Mouse (Mus musculus): ENCODE measurements around the gene Tssk6. TPM values are rescaled to one million over a fixed set of nuclear protein-coding genes. Genes with fewer than 3 reads are reported as not detected.

Tssk6 gene
- polyA plus RNA-seq, 1 experiment from 2014 or later: 3.8 TPM

GRCm38 (mm10) chr8:69893863-69894262 is 8.1 kb upstream of the Tssk6 start:
- peaks cover 31% of the 10 kb centered on the region for H3K36me3 ChIP-seq (ENCODE audit: insufficient read depth)
- 46% methylated on average over 17 of the region's 17 CpGs for WGBS
- H3K4me3 ChIP-seq (ENCODE audit: low read depth, low read length): no peak overlapping the region
- H3K27ac ChIP-seq (ENCODE audit: low read depth): no peak overlapping the region
- peaks cover 21% of the 10 kb centered on the region for H3K27me3 ChIP-seq (ENCODE audit: insufficient read depth, low read length)
- no peaks in the 10 kb centered on the region for H3K4me1 ChIP-seq (ENCODE audit: insufficient read depth)
- peak; percentile 19; the same call in 1 of the 2 replicates for ATAC-seq (ENCODE audit: insufficient read depth)
- DNase-seq: peak; percentile 73
- H3K9me3 ChIP-seq (ENCODE audit: low read depth, low read length): no peaks in the 10 kb centered on the region
- TF ChIP-seq CTCF (IDR thresholded peaks at IDR 0.05; ENCODE audit: low read depth): peak; percentile 69
- H3K4me2 ChIP-seq: no peak overlapping the region
- H3K9ac ChIP-seq: no peak overlapping the region

- no peak for TF ChIP-seq CTCF (IDR thresholded peaks at IDR 0.05; ENCODE audit: low read depth)
- no peak overlapping the region for H3K27ac ChIP-seq (ENCODE audit: low read depth)
- H3K4me2 ChIP-seq: no peak overlapping the region
- ATAC-seq (ENCODE audit: insufficient read depth) (no peak), DNase-seq (no peak)
- peaks cover 31% of the 10 kb centered on the region for H3K36me3 ChIP-seq (ENCODE audit: insufficient read depth)
- no peak overlapping the region for H3K4me3 ChIP-seq (ENCODE audit: low read depth, low read length)
- 68% methylated on average over 6 of the region's 6 CpGs for WGBS
- no peak overlapping the region for H3K9ac ChIP-seq
- H3K27me3 ChIP-seq (ENCODE audit: insufficient read depth, low read length): peaks cover 11% of the 10 kb centered on the region
- no peaks in the 10 kb centered on the region for H3K4me1 ChIP-seq (ENCODE audit: insufficient read depth)
- H3K9me3 ChIP-seq (ENCODE audit: low read depth, low read length): no peaks in the 10 kb centered on the region
These were observed 7.1 kb upstream of the Tssk6 start for GRCm38 (mm10) chr8:69894836-69895332.

DNA sequence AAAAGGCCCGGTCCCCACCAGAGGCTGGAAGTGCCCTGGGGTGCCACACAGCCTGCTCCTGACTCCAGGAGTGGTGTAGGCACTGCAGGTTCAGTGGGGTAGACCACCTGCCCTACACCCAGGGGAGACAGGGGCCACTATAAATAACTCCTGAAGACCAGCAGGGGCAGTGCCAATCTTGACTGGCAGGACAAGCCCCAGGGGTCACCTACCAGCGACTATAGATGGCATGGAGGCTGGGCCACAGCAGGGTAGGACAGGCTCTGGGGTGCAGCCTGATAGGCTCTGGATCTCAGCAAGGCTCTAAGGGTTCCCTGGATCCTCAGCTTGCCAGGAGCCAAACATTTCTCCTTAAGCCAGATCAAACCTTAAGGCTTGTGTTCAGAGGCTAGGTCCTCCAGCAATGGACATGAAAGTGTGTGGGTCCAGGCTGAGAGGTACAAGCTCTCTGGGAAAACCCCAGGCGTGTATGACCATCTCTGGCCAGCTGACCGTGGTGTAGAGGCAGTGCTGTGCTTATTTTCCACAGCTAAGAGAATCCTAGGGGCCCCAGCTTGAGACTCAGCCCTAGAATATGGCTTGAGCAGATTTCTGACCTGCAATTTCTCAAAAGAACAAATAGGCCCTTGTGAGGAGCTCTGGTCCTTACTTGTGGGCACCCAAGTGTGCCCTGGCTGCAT is 6.1 kb upstream of the Tssk6 start:
- no peak for TF ChIP-seq CTCF (IDR thresholded peaks at IDR 0.05; ENCODE audit: low read depth)
- Histone ChIP-seq H3K36me3 (ENCODE audit: insufficient read depth) (peaks cover 31% of the 10 kb centered on the region), H3K4me1 (ENCODE audit: insufficient read depth) (peaks cover 6% of the 10 kb centered on the region), H3K4me3 (ENCODE audit: low read depth, low read length) (no peak overlapping the region), H3K27ac (ENCODE audit: low read depth) (no peak overlapping the region), H3K9ac (no peak overlapping the region), H3K27me3 (ENCODE audit: insufficient read depth, low read length) (peaks cover under 1% of the 10 kb centered on the region), H3K4me2 (no peak overlapping the region), H3K9me3 (ENCODE audit: low read depth, low read length) (no peaks in the 10 kb centered on the region)
- 71% methylated on average over 4 of the region's 4 CpGs for WGBS
- DNase-seq (no peak), ATAC-seq (ENCODE audit: insufficient read depth) (no peak)

GRCm38 (mm10) chr8:69897857-69898256 is 4.1 kb upstream of the Tssk6 start:
- peaks cover 6% of the 10 kb centered on the region for H3K4me1 ChIP-seq (ENCODE audit: insufficient read depth)
- ATAC-seq (ENCODE audit: insufficient read depth): no peak
- 84% methylated on average over 6 of the region's 6 CpGs for WGBS
- no peak for TF ChIP-seq CTCF (IDR thresholded peaks at IDR 0.05; ENCODE audit: low read depth)
- H3K4me2 ChIP-seq: no peak overlapping the region
- no peaks in the 10 kb centered on the region for H3K9me3 ChIP-seq (ENCODE audit: low read depth, low read length)
- DNase-seq: no peak
- H3K27me3 ChIP-seq (ENCODE audit: insufficient read depth, low read length): no peaks in the 10 kb centered on the region
- peaks cover 31% of the 10 kb centered on the region for H3K36me3 ChIP-seq (ENCODE audit: insufficient read depth)
- no peak overlapping the region for H3K27ac ChIP-seq (ENCODE audit: low read depth)
- H3K9ac ChIP-seq: no peak overlapping the region
- H3K4me3 ChIP-seq (ENCODE audit: low read depth, low read length): no peak overlapping the region

DNA sequence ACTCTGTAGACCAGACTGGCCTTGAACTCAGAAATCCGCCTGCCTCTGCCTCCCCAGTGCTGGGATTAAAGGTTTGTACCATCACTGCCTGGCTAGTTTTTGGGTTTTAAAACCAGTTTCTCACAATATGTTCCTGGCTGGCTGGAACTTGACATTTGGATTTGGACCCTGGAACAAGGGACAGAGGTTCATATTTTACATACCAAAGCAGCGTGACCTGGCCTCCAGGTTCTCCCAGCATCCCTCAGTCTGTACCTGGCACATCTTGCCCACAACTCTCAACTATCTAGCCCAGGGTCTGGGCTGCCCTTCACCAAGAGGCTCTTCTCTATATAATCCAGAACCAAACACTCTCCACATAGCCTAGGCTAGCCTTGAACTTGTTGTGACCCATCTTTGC is 2.1 kb upstream of the Tssk6 start:
- no peak for TF ChIP-seq CTCF (IDR thresholded peaks at IDR 0.05; ENCODE audit: low read depth)
- Histone ChIP-seq H3K9ac (no peak overlapping the region), H3K36me3 (ENCODE audit: insufficient read depth) (peaks cover 22% of the 10 kb centered on the region), H3K27ac (ENCODE audit: low read depth) (no peak overlapping the region), H3K27me3 (ENCODE audit: insufficient read depth, low read length) (no peaks in the 10 kb centered on the region), H3K9me3 (ENCODE audit: low read depth, low read length) (no peaks in the 10 kb centered on the region), H3K4me2 (no peak overlapping the region), H3K4me1 (ENCODE audit: insufficient read depth) (peaks cover 6% of the 10 kb centered on the region), H3K4me3 (ENCODE audit: low read depth, low read length) (no peak overlapping the region)
- DNase-seq (no peak), ATAC-seq (ENCODE audit: insufficient read depth) (no peak)
- WGBS: 91% methylated on average over 2 of the region's 2 CpGs

- peak overlapping the region; percentile 92 for H3K27ac ChIP-seq (ENCODE audit: low read depth)
- 16% methylated on average over 12 of the region's 12 CpGs for WGBS
- H3K4me3 ChIP-seq (ENCODE audit: low read depth, low read length): peak overlapping the region; percentile 72
- H3K9ac ChIP-seq: peak overlapping the region; percentile 73
- no peak for TF ChIP-seq CTCF (IDR thresholded peaks at IDR 0.05; ENCODE audit: low read depth)
- ATAC-seq (ENCODE audit: insufficient read depth) (no peak), DNase-seq (peak; percentile 19)
- H3K4me2 ChIP-seq: peak overlapping the region; percentile 94
- peaks cover 6% of the 10 kb centered on the region for H3K4me1 ChIP-seq (ENCODE audit: insufficient read depth)
- no peaks in the 10 kb centered on the region for H3K27me3 ChIP-seq (ENCODE audit: insufficient read depth, low read length)
- H3K9me3 ChIP-seq (ENCODE audit: low read depth, low read length): no peaks in the 10 kb centered on the region
- peaks cover 22% of the 10 kb centered on the region for H3K36me3 ChIP-seq (ENCODE audit: insufficient read depth)
These were observed 1.0 kb upstream of the Tssk6 start for GRCm38 (mm10) chr8:69900895-69901451.

GRCm38 (mm10) chr8:69901484-69902162 is 361 bp upstream of the Tssk6 start:
- peak; percentile 81 for TF ChIP-seq CTCF (IDR thresholded peaks at IDR 0.05; ENCODE audit: low read depth)
- Histone ChIP-seq H3K9me3 (ENCODE audit: low read depth, low read length) (no peaks in the 10 kb centered on the region), H3K9ac (peak overlapping the region; percentile 75), H3K4me2 (peak overlapping the region; percentile 94), H3K4me3 (ENCODE audit: low read depth, low read length) (peak overlapping the region; percentile 72), H3K4me1 (ENCODE audit: insufficient read depth) (peaks cover 6% of the 10 kb centered on the region), H3K36me3 (ENCODE audit: insufficient read depth) (peaks cover 16% of the 10 kb centered on the region), H3K27me3 (ENCODE audit: insufficient read depth, low read length) (no peaks in the 10 kb centered on the region), H3K27ac (ENCODE audit: low read depth) (peak overlapping the region; percentile 92)
- WGBS: 1% methylated on average over 41 of the region's 41 CpGs
- DNase-seq (peak; percentile 99), ATAC-seq (ENCODE audit: insufficient read depth) (peak; percentile 76)

All from lung, embryonic 14.5 days (tissue).